Mouse (Mus musculus) thymus, adult 2 months (tissue): ENCODE results near the gene Cecr2.

Source experiments
- CTCF ChIP-seq: fragments of 200-500 bp; IDR thresholded peaks from 2 replicates; pipeline ENCODE4 v1.5.1; 2012; ENCODE audit warnings: mild to moderate bottlenecking, control low read depth, low read length, moderate library complexity, borderline replicate concordance; ENCODE audit not compliant: control insufficient read depth, poor library complexity, insufficient read depth; ENCODE audit errors: extremely low read depth
- POLR2A ChIP-seq: fragments of 200-500 bp; IDR thresholded peaks from 2 replicates; pipeline ENCODE4 v1.6.1; 2012; ENCODE audit warnings: mild to moderate bottlenecking, low read length, control low read depth, moderate library complexity; ENCODE audit not compliant: control insufficient read depth, poor library complexity, insufficient read depth; ENCODE audit errors: extremely low read depth

DNA sequence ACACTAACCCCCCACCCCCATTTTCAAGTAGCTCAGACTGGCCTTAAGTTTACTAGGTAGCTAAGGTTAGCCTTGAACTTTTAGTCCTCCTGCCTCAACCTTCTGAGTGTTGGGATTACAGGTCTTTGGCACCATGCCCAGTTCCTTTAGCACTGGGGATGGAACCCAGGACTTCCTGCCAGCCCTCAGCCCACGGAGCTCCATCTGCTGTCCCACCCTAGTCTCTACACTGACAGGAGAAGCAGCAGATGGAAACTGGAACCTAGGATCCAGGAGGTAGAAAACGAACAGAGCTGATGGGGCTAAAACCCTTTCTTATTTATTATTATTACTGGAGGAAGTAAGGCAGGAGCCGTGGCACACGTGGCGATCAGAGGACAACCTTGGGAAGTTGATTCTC, 48.6 kb upstream of the Cecr2 start:
- TF ChIP-seq CTCF (no peak), POLR2A (no peak)
